Mouse (Mus musculus): Measurements from ENCODE around the gene Lsp1. TPM values are rescaled to one million over a fixed set of nuclear protein-coding genes. Genes with fewer than 3 reads are reported as not detected.

Lsp1 gene
- polyA plus RNA-seq, 1 experiment from 2014 or later, result 161 TPM

- 0 out of 2 replicates have a peak, but pooled peaks have one; percentile 5 for TF ChIP-seq CTCF (IDR thresholded peaks at IDR 0.05; ENCODE audit: low read depth)
- Histone ChIP-seq H3K36me3 (ENCODE audit: insufficient read depth, low read length) (no peaks in the 10 kb centered on the region), H3K27me3 (ENCODE audit: insufficient read depth, low read length) (no peaks in the 10 kb centered on the region), H3K9me3 (replicated peaks; ENCODE audit: low read length) (no peaks in the 10 kb centered on the region), H3K4me3 (replicated peaks; ENCODE audit: low read depth, low read length) (no peak overlapping the region), H3K27ac (peak overlapping the region; percentile 90), H3K4me2 (ENCODE audit: low read length) (no peak overlapping the region), H3K9ac (ENCODE audit: low read depth, low read length) (no peak overlapping the region), H3K4me1 (replicated peaks; ENCODE audit: insufficient read depth, low read length) (peaks cover 22% of the 10 kb centered on the region)
- DNase-seq (ENCODE audit: low spot score) (peak; percentile 92), ATAC-seq (replicated peaks; ENCODE audit: low FRiP score, low read depth) (peak; percentile 83)
- WGBS, result 10% methylated on average over 4 of the region's 4 CpGs
Observed at GRCm38 (mm10) chr7:142470808-142471413, 10.3 kb downstream of the Lsp1 start.

- no peaks in the 10 kb centered on the region for H3K27me3 ChIP-seq (ENCODE audit: insufficient read depth, low read length)
- TF ChIP-seq CTCF (IDR thresholded peaks at IDR 0.05; ENCODE audit: low read depth), result no peak
- peak; percentile 85 for DNase-seq (ENCODE audit: low spot score)
- 32% methylated on average over 6 of the region's 6 CpGs for WGBS
- peak overlapping the region; percentile 19; the same call in 1 of the 2 replicates for H3K4me3 ChIP-seq (replicated peaks; ENCODE audit: low read depth, low read length)
- H3K36me3 ChIP-seq (ENCODE audit: insufficient read depth, low read length), result no peaks in the 10 kb centered on the region
- H3K9me3 ChIP-seq (replicated peaks; ENCODE audit: low read length), result no peaks in the 10 kb centered on the region
- peak; percentile 42 for ATAC-seq (replicated peaks; ENCODE audit: low FRiP score, low read depth)
- H3K9ac ChIP-seq (ENCODE audit: low read depth, low read length), result peak overlapping the region; percentile 60; the same call in 1 of the 2 replicates
- peak overlapping the region; percentile 90 for H3K27ac ChIP-seq
- H3K4me1 ChIP-seq (replicated peaks; ENCODE audit: insufficient read depth, low read length), result peaks cover 22% of the 10 kb centered on the region
- H3K4me2 ChIP-seq (ENCODE audit: low read length), result peak overlapping the region; percentile 49
Observed at GRCm38 (mm10) chr7:142471414-142471861, 10.8 kb downstream of the Lsp1 start.

- no peaks in the 10 kb centered on the region for H3K27me3 ChIP-seq (ENCODE audit: insufficient read depth, low read length)
- no peaks in the 10 kb centered on the region for H3K9me3 ChIP-seq (replicated peaks; ENCODE audit: low read length)
- peak overlapping the region; percentile 19; the same call in 1 of the 2 replicates for H3K4me3 ChIP-seq (replicated peaks; ENCODE audit: low read depth, low read length)
- H3K9ac ChIP-seq (ENCODE audit: low read depth, low read length), result peak overlapping the region; percentile 60
- peak; percentile 47 for DNase-seq (ENCODE audit: low spot score)
- no peak for TF ChIP-seq CTCF (IDR thresholded peaks at IDR 0.05; ENCODE audit: low read depth)
- H3K36me3 ChIP-seq (ENCODE audit: insufficient read depth, low read length), result no peaks in the 10 kb centered on the region
- H3K4me1 ChIP-seq (replicated peaks; ENCODE audit: insufficient read depth, low read length), result peaks cover 22% of the 10 kb centered on the region
- H3K27ac ChIP-seq, result peak overlapping the region; percentile 90
- WGBS, result 23% methylated on average over 15 of the region's 15 CpGs
- peak overlapping the region; percentile 49 for H3K4me2 ChIP-seq (ENCODE audit: low read length)
- peak; percentile 8 for ATAC-seq (replicated peaks; ENCODE audit: low FRiP score, low read depth)
Observed at GRCm38 (mm10) chr7:142471884-142472570, 11.4 kb downstream of the Lsp1 start.

GRCm38 (mm10) chr7:142472936-142473335, 12.3 kb downstream of the Lsp1 start:
- H3K4me3 ChIP-seq (replicated peaks; ENCODE audit: low read depth, low read length), result peak overlapping the region; percentile 19
- no peaks in the 10 kb centered on the region for H3K9me3 ChIP-seq (replicated peaks; ENCODE audit: low read length)
- peak overlapping the region; percentile 60; the same call in 1 of the 2 replicates for H3K9ac ChIP-seq (ENCODE audit: low read depth, low read length)
- H3K4me1 ChIP-seq (replicated peaks; ENCODE audit: insufficient read depth, low read length), result peaks cover 22% of the 10 kb centered on the region
- DNase-seq (ENCODE audit: low spot score), result no peak
- peak overlapping the region; percentile 49 for H3K4me2 ChIP-seq (ENCODE audit: low read length)
- WGBS, result 69% methylated on average over 4 of the region's 4 CpGs
- TF ChIP-seq CTCF (IDR thresholded peaks at IDR 0.05; ENCODE audit: low read depth), result no peak
- H3K36me3 ChIP-seq (ENCODE audit: insufficient read depth, low read length), result no peaks in the 10 kb centered on the region
- H3K27me3 ChIP-seq (ENCODE audit: insufficient read depth, low read length), result no peaks in the 10 kb centered on the region
- peak overlapping the region; percentile 90 for H3K27ac ChIP-seq
- no peak for ATAC-seq (replicated peaks; ENCODE audit: low FRiP score, low read depth)

- 74% methylated on average over 2 of the region's 2 CpGs for WGBS
- Histone ChIP-seq H3K9me3 (replicated peaks; ENCODE audit: low read length) (no peaks in the 10 kb centered on the region), H3K4me3 (replicated peaks; ENCODE audit: low read depth, low read length) (peak overlapping the region; percentile 19), H3K27ac (peak overlapping the region; percentile 90), H3K36me3 (ENCODE audit: insufficient read depth, low read length) (no peaks in the 10 kb centered on the region), H3K9ac (ENCODE audit: low read depth, low read length) (peak overlapping the region; percentile 60; the same call in 1 of the 2 replicates), H3K4me2 (ENCODE audit: low read length) (peak overlapping the region; percentile 49), H3K27me3 (ENCODE audit: insufficient read depth, low read length) (no peaks in the 10 kb centered on the region), H3K4me1 (replicated peaks; ENCODE audit: insufficient read depth, low read length) (peaks cover 22% of the 10 kb centered on the region)
- DNase-seq (ENCODE audit: low spot score), result no peak
- no peak for TF ChIP-seq CTCF (IDR thresholded peaks at IDR 0.05; ENCODE audit: low read depth)
- ATAC-seq (replicated peaks; ENCODE audit: low FRiP score, low read depth), result no peak
Observed at GRCm38 (mm10) chr7:142473476-142473875, 12.9 kb downstream of the Lsp1 start.

- H3K4me2 ChIP-seq (ENCODE audit: low read length), result peak overlapping the region; percentile 49
- peak; percentile 13; the same call in 1 of the 2 replicates for ATAC-seq (replicated peaks; ENCODE audit: low FRiP score, low read depth)
- peak overlapping the region; percentile 48 for H3K9ac ChIP-seq (ENCODE audit: low read depth, low read length)
- 32% methylated on average over 14 of the region's 14 CpGs for WGBS
- H3K9me3 ChIP-seq (replicated peaks; ENCODE audit: low read length), result no peaks in the 10 kb centered on the region
- H3K36me3 ChIP-seq (ENCODE audit: insufficient read depth, low read length), result no peaks in the 10 kb centered on the region
- peak overlapping the region; percentile 15; the same call in 1 of the 2 replicates for H3K4me3 ChIP-seq (replicated peaks; ENCODE audit: low read depth, low read length)
- DNase-seq (ENCODE audit: low spot score), result peak; percentile 44
- H3K27me3 ChIP-seq (ENCODE audit: insufficient read depth, low read length), result no peaks in the 10 kb centered on the region
- TF ChIP-seq CTCF (IDR thresholded peaks at IDR 0.05; ENCODE audit: low read depth), result no peak
- H3K27ac ChIP-seq, result peak overlapping the region; percentile 90
- H3K4me1 ChIP-seq (replicated peaks; ENCODE audit: insufficient read depth, low read length), result peaks cover 22% of the 10 kb centered on the region
Observed at GRCm38 (mm10) chr7:142474799-142475198, 14.2 kb downstream of the Lsp1 start.
